Mouse (Mus musculus): ENCODE data around the gene Ccndbp1. TPM values are rescaled to one million over a fixed set of nuclear protein-coding genes. Genes with fewer than 3 reads are reported as not detected.

Ccndbp1 gene
- 42.6 and 45.0 TPM in 2 replicates for polyA plus RNA-seq (2014; fragmentation: Nextera tagmentation; extraction: Ambion mirVana)

DNA sequence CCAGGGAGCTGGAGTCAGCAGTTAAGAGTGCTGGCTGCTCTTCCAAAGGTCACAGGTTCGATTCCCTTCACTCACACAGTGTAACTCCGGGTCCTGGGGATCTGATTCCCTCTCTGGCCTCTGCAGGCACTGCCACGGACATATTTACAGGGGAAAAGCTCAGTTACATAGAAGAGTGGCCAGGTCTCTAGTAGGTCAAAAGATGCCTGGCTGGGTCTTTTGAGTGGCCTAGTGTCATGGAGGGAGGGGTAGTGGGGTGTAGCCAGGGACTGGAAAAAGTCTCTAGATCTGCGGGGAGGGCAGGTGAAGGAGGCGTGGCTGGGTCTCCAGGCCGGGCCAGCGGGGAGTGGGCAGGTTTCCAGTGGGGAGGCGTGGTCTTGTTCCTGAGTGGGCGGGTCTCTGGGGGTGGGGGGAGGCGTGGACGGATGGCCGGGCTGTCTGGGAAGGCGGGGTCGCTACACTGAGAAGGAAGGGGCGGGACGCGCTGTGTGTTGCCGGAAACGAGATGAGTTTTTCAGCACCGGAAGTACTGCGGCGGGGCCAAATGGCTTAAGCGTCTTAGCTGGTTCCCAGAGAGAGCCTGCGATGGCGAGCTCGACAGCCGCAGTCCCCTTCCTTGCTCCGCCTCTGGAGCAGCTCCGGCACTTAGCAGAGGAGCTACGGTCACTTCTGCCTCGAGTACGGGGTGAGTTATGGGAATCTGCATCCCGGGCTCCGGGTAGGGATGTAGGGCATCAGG is at the start of gene Ccndbp1:
Gene Ccndbp1, plus strand, starts transcription at position 479 of the 739 bp plus-strand sequence.
- ATAC-seq (replicated peaks; ENCODE audit: low FRiP score) (peak; percentile 96), DNase-seq (ENCODE audit: low spot score) (peak; percentile 88)
- 2% methylated on average over 34 of the region's 34 CpGs for WGBS
- no peaks in the 10 kb centered on the region for H3K9me3 ChIP-seq (ENCODE audit: control insufficient read depth, low read length)
- H3K4me3 ChIP-seq (ENCODE audit: low read depth, low read length) = peak within 1 kb of the TSS; percentile 81
- H3K4me1 ChIP-seq (replicated peaks; ENCODE audit: control insufficient read depth, insufficient read depth, low read length) = peaks cover 5% of the 10 kb centered on the region; the same call in 1 of the 2 replicates
- peak within 1 kb of the TSS; percentile 69 for H3K9ac ChIP-seq (ENCODE audit: low read depth, low read length)
- H3K27ac ChIP-seq (ENCODE audit: low read depth, low read length) = no peak within 1 kb of the TSS
- no peaks in the 10 kb centered on the region for H3K27me3 ChIP-seq (replicated peaks; ENCODE audit: control insufficient read depth, insufficient read depth, low read length)
- H3K36me3 ChIP-seq (ENCODE audit: control insufficient read depth, insufficient read depth, low read length) = peaks cover 2% of the 10 kb centered on the region; the same call in 1 of the 2 replicates
- H3K4me2 ChIP-seq = peak within 1 kb of the TSS; percentile 78

DNA sequence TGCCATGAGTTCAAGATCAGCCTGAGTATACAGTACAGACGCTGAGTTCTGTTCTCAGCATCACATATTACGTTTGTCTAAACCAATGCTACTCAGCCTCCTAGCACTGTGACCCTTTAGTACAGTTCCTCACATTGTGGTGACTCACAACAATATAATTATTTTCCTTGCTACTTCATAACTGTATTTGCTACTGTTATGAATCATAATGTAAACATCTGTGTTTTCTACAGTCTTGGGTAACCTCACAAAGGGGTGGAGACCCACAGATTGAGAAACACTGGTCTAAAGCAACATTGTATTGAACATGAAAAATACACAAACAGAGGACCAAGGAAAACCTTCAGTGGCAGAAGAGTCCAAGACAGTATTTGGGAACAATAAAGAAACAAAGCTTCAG is 48.8 kb upstream of the Ccndbp1 start:
- no peaks in the 10 kb centered on the region for H3K36me3 ChIP-seq (ENCODE audit: control insufficient read depth, insufficient read depth, low read length)
- H3K4me3 ChIP-seq (ENCODE audit: low read depth, low read length) = no peak overlapping the region
- no peak overlapping the region for H3K27ac ChIP-seq (ENCODE audit: low read depth, low read length)
- no peaks in the 10 kb centered on the region for H3K27me3 ChIP-seq (replicated peaks; ENCODE audit: control insufficient read depth, insufficient read depth, low read length)
- DNase-seq (ENCODE audit: low spot score) (no peak), ATAC-seq (replicated peaks; ENCODE audit: low FRiP score) (no peak)
- WGBS = 94% methylated on average over 2 of the region's 2 CpGs
- H3K9me3 ChIP-seq (ENCODE audit: control insufficient read depth, low read length) = no peaks in the 10 kb centered on the region
- no peak overlapping the region for H3K4me2 ChIP-seq
- no peak overlapping the region for H3K9ac ChIP-seq (ENCODE audit: low read depth, low read length)
- no peaks in the 10 kb centered on the region for H3K4me1 ChIP-seq (replicated peaks; ENCODE audit: control insufficient read depth, insufficient read depth, low read length)

DNA sequence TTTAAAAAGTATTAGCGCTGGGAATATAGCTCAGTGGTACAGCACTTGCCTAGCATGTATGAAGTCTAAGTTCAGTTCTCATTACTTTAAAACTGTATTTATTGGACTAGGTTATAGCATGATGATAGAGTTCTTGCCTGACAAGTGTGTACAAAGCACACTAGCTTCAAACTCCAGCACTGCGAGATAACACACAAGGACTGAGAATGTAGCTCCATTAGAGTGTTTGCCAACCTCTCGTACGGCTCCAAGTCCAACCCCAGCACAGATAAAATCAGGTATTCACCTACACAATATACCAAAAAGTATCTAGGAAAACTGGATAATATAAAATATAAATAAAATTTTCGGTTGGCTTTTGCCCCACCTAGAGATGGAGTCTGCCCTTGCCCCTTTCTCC is 48.4 kb upstream of the Ccndbp1 start:
- Histone ChIP-seq H3K36me3 (ENCODE audit: control insufficient read depth, insufficient read depth, low read length) (no peaks in the 10 kb centered on the region), H3K4me3 (ENCODE audit: low read depth, low read length) (no peak overlapping the region), H3K9me3 (ENCODE audit: control insufficient read depth, low read length) (no peaks in the 10 kb centered on the region), H3K9ac (ENCODE audit: low read depth, low read length) (no peak overlapping the region), H3K4me2 (no peak overlapping the region), H3K27me3 (replicated peaks; ENCODE audit: control insufficient read depth, insufficient read depth, low read length) (no peaks in the 10 kb centered on the region), H3K27ac (ENCODE audit: low read depth, low read length) (no peak overlapping the region), H3K4me1 (replicated peaks; ENCODE audit: control insufficient read depth, insufficient read depth, low read length) (no peaks in the 10 kb centered on the region)
- ATAC-seq (replicated peaks; ENCODE audit: low FRiP score) = no peak
- no peak for DNase-seq (ENCODE audit: low spot score)
- WGBS = 90% methylated on average over 5 of the region's 5 CpGs

- ATAC-seq (replicated peaks; ENCODE audit: low FRiP score) (no peak), DNase-seq (ENCODE audit: low spot score) (no peak)
- Histone ChIP-seq H3K27ac (ENCODE audit: low read depth, low read length) (no peak overlapping the region), H3K4me3 (ENCODE audit: low read depth, low read length) (no peak overlapping the region), H3K27me3 (replicated peaks; ENCODE audit: control insufficient read depth, insufficient read depth, low read length) (no peaks in the 10 kb centered on the region), H3K4me2 (no peak overlapping the region), H3K9me3 (ENCODE audit: control insufficient read depth, low read length) (no peaks in the 10 kb centered on the region), H3K4me1 (replicated peaks; ENCODE audit: control insufficient read depth, insufficient read depth, low read length) (no peaks in the 10 kb centered on the region), H3K9ac (ENCODE audit: low read depth, low read length) (no peak overlapping the region), H3K36me3 (ENCODE audit: control insufficient read depth, insufficient read depth, low read length) (no peaks in the 10 kb centered on the region)
- 92% methylated on average over 1 of the region's 1 CpGs for WGBS
These were observed 47.9 kb upstream of the Ccndbp1 start for GRCm38 (mm10) chr2:120960261-120960660.

DNA sequence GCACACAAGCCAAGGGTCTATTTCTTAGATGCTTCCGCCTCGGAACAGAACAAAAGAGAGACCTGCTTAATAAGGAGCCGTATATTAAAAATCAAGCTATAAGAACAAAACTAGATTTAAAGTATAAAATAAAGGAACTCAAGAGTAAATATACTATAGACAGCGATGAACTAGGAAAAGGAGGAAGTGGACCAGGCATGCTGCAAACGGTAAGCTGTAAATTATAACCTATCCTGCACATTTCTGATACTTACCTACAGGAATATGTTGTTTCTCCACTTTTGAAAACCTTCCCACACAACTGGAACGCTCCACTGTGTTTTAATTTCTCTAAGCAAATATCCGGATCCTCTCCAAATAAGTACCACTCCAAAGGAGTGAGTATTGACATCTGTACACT is 45.1 kb upstream of the Ccndbp1 start:
- DNase-seq (ENCODE audit: low spot score) (no peak), ATAC-seq (replicated peaks; ENCODE audit: low FRiP score) (no peak)
- WGBS = 92% methylated on average over 7 of the region's 7 CpGs
- Histone ChIP-seq H3K36me3 (ENCODE audit: control insufficient read depth, insufficient read depth, low read length) (no peaks in the 10 kb centered on the region), H3K27ac (ENCODE audit: low read depth, low read length) (no peak overlapping the region), H3K4me1 (replicated peaks; ENCODE audit: control insufficient read depth, insufficient read depth, low read length) (no peaks in the 10 kb centered on the region), H3K9me3 (ENCODE audit: control insufficient read depth, low read length) (no peaks in the 10 kb centered on the region), H3K4me3 (ENCODE audit: low read depth, low read length) (no peak overlapping the region), H3K4me2 (no peak overlapping the region), H3K27me3 (replicated peaks; ENCODE audit: control insufficient read depth, insufficient read depth, low read length) (no peaks in the 10 kb centered on the region), H3K9ac (ENCODE audit: low read depth, low read length) (no peak overlapping the region)

DNA sequence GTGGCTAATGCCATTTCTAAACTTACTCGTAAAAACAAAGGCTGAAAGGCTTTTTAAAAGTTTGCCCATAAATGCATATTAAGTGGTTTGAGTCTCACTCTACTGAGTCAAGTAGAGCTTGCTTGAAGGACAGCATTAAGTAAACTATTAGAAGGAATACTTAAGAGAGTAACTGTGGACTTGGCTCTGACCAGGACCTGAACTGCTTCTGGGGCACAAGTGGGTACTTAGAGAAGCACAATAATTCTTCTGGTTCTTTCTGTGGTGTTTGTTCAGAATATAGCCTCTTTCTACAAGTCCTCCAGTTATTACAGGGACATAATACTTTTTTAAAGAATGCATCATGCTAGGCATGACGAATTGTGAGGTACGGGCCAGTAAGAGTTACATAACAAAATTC is 42.7 kb upstream of the Ccndbp1 start:
- Histone ChIP-seq H3K27me3 (replicated peaks; ENCODE audit: control insufficient read depth, insufficient read depth, low read length) (no peaks in the 10 kb centered on the region), H3K9me3 (ENCODE audit: control insufficient read depth, low read length) (no peaks in the 10 kb centered on the region), H3K9ac (ENCODE audit: low read depth, low read length) (no peak overlapping the region), H3K4me1 (replicated peaks; ENCODE audit: control insufficient read depth, insufficient read depth, low read length) (0 out of 2 replicates have a peak, but pooled peaks cover 6% of the 10 kb centered on the region), H3K4me2 (no peak overlapping the region), H3K36me3 (ENCODE audit: control insufficient read depth, insufficient read depth, low read length) (no peaks in the 10 kb centered on the region), H3K27ac (ENCODE audit: low read depth, low read length) (no peak overlapping the region), H3K4me3 (ENCODE audit: low read depth, low read length) (no peak overlapping the region)
- ATAC-seq (replicated peaks; ENCODE audit: low FRiP score) (no peak), DNase-seq (ENCODE audit: low spot score) (no peak)
- WGBS = 93% methylated on average over 3 of the region's 3 CpGs

DNA sequence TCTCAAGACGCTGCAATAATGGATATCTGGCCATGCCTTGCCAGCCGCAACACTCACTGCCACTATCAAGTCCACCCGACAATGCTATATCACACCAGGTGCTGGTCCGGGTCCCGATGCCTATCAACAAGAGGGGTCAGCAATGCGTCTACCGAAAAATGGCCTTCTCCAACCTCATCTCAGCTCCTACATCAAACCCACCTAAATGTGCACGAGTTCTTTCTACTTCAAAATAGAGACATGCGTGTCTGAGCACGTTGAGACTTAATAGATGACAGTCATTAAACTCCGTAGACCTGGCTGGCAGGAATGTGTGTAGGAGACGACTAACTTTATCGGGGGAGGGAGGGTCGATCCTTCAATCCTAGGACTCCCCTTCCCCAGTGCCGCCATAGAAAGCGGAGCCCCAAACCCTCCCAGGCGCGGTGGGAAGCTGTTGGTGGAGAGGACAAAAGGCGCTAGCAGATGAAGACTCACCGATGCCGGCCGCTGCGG is 38.1 kb upstream of the Ccndbp1 start:
- peak overlapping the region; percentile 78 for H3K4me2 ChIP-seq
- DNase-seq (ENCODE audit: low spot score) = peak; percentile 45
- H3K9me3 ChIP-seq (ENCODE audit: control insufficient read depth, low read length) = no peaks in the 10 kb centered on the region
- peak overlapping the region; percentile 82 for H3K9ac ChIP-seq (ENCODE audit: low read depth, low read length)
- whole genome bisulfite sequencing = under 1% methylated on average over 23 of the region's 23 CpGs
- H3K4me1 ChIP-seq (replicated peaks; ENCODE audit: control insufficient read depth, insufficient read depth, low read length) = peaks cover 9% of the 10 kb centered on the region
- ATAC-seq (replicated peaks; ENCODE audit: low FRiP score) = peak; percentile 39
- peak overlapping the region; percentile 75 for H3K27ac ChIP-seq (ENCODE audit: low read depth, low read length)
- peak overlapping the region; percentile 75 for H3K4me3 ChIP-seq (ENCODE audit: low read depth, low read length)
- H3K36me3 ChIP-seq (ENCODE audit: control insufficient read depth, insufficient read depth, low read length) = no peaks in the 10 kb centered on the region
- H3K27me3 ChIP-seq (replicated peaks; ENCODE audit: control insufficient read depth, insufficient read depth, low read length) = no peaks in the 10 kb centered on the region

DNA sequence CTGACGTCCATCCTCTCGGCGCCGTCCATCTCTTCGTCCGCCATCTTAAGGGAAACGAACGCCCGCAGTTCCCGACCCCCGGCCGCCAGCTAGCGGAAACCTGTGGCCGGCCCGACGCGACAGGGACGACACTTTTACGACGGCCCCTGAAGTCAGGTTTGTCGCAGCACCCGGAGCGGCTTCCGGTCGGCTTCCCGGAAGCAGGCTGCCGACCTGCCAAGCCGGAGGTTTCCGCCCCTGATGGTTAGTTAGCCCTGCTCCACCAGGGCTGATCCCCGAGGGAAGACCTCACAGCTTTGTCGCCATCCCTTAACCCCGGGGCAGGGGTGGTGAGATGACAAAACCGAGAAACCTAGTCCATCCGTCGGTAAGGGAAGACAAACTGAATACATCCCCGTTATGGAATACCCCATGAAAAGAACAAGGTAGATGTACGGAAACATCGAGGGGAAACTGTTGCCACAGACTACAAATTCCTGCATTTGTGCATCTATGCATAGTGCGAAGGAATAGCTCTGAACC is 37.6 kb upstream of the Ccndbp1 start, which contains the start of gene Ubr1:
Gene Ubr1, minus strand, starts transcription at position 157 of the 522 bp plus-strand sequence.
- H3K4me2 ChIP-seq = peak within 1 kb of the TSS; percentile 78
- ATAC-seq (replicated peaks; ENCODE audit: low FRiP score) (peak; percentile 83), DNase-seq (ENCODE audit: low spot score) (peak; percentile 83)
- peaks cover 9% of the 10 kb centered on the region for H3K4me1 ChIP-seq (replicated peaks; ENCODE audit: control insufficient read depth, insufficient read depth, low read length)
- H3K27ac ChIP-seq (ENCODE audit: low read depth, low read length) = peak within 1 kb of the TSS; percentile 75
- H3K36me3 ChIP-seq (ENCODE audit: control insufficient read depth, insufficient read depth, low read length) = no peaks in the 10 kb centered on the region
- no peaks in the 10 kb centered on the region for H3K9me3 ChIP-seq (ENCODE audit: control insufficient read depth, low read length)
- no peaks in the 10 kb centered on the region for H3K27me3 ChIP-seq (replicated peaks; ENCODE audit: control insufficient read depth, insufficient read depth, low read length)
- H3K4me3 ChIP-seq (ENCODE audit: low read depth, low read length) = peak within 1 kb of the TSS; percentile 75
- peak within 1 kb of the TSS; percentile 82 for H3K9ac ChIP-seq (ENCODE audit: low read depth, low read length)
- WGBS = 1% methylated on average over 39 of the region's 39 CpGs

Measured in liver, embryonic 11.5 days (tissue).